Mouse (Mus musculus): ENCODE data around the gene Otop3.

GRCm38 (mm10) chr11:115366706-115367394 lies 32.3 kb downstream of the Otop3 start:
- TF ChIP-seq CTCF (IDR thresholded peaks at IDR 0.05; ENCODE audit: low read depth, low read length) (no peak), POLR2A (IDR thresholded peaks at IDR 0.05; ENCODE audit: extremely low read depth, insufficient read depth, low read length) (no peak)
